Mouse (Mus musculus) embryonic facial prominence, embryonic 13.5 days (tissue): Measurements from ENCODE around the gene Il11. TPM values are rescaled to one million over a fixed set of nuclear protein-coding genes. Genes with fewer than 3 reads are reported as not detected.

Experiments used
- ATAC-seq: fragments of 200-750 bp; cut with Nextera tagmentation; 2 replicates; pipeline ENCODE4 v1.8.0; 2017; ENCODE audit warnings: low read depth; ENCODE audit not compliant: insufficient number of reproducible peaks, insufficient read depth, low FRiP score, low TSS enrichment
- H3K27ac ChIP-seq: fragments of 300-500 bp; sonication (generic); 2 replicates; pipeline ENCODE4 v1.5.1; 2015; ENCODE audit warnings: moderate library complexity, mild to moderate bottlenecking, inconsistent platforms
- H3K27me3 ChIP-seq: fragments of 300-500 bp; sonication (generic); 2 replicates; pipeline ENCODE4 v1.6.1; 2015; ENCODE audit warnings: mild to moderate bottlenecking, inconsistent platforms
- H3K36me3 ChIP-seq: fragments of 300-500 bp; sonication (generic); 2 replicates; pipeline ENCODE4 v1.6.1; 2015; ENCODE audit warnings: mild to moderate bottlenecking, inconsistent platforms
- H3K4me1 ChIP-seq: fragments of 300-500 bp; sonication (generic); 2 replicates; pipeline ENCODE4 v1.6.1; 2015; ENCODE audit warnings: inconsistent platforms
- H3K4me2 ChIP-seq: fragments of 300-500 bp; sonication (generic); 2 replicates; pipeline ENCODE4 v1.6.1; 2015; ENCODE audit warnings: moderate library complexity, mild to moderate bottlenecking, inconsistent platforms
- H3K4me3 ChIP-seq: fragments of 300-500 bp; sonication (generic); 2 replicates; pipeline ENCODE4 v1.5.1; 2015; ENCODE audit warnings: mild to moderate bottlenecking, inconsistent platforms
- H3K9ac ChIP-seq: fragments of 300-500 bp; sonication (generic); 2 replicates; pipeline ENCODE4 v1.6.1; 2015; ENCODE audit warnings: mild to moderate bottlenecking, inconsistent platforms
- H3K9me3 ChIP-seq: fragments of 300-500 bp; sonication (generic); 2 replicates; pipeline ENCODE4 v1.6.1; 2016; ENCODE audit warnings: inconsistent platforms
- WGBS: fragments of 180-500 bp; shearing (Covaris S2); methylation state at CpG from one replicate; pipeline ENCODE4 v1.1.7; 2015; ENCODE audit warnings: mixed read lengths; 5-methylcytosine and 5-hydroxymethylcytosine counted together
- polyA plus RNA-seq: library from polyadenylated mRNA; unstranded; fragments of >200 nt; fragmentation: Nextera tagmentation; extraction: Ambion mirVana; gene quantifications from 2 replicates; pipeline ENCODE4 v1.2.1, GENCODE M21; 2015

Gene Il11
- polyA plus RNA-seq, 1 experiment from 2014 or later = not detected

DNA sequence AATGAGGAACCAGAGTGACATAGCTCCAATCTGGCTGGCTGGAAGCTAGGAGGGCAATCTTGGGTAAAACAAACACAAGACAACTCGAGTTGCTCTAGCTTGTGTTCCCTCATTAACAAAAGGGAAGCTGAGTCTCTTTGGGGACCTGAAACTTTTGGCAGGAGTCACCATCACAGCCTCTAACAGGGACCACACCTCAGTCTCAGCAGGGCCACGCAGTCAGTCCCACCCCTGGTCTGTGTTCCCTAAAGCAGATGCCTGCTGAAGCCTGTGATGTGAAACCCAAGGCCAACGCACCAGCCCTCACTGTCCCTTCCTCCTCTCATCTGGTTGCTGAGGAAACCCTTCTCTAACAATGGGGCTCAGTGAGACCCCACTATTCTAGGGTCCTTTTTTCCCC is 529 bp downstream of the Il11 start:
- H3K4me1 ChIP-seq = peaks cover 11% of the 10 kb centered on the region
- ATAC-seq = no peak
- H3K27ac ChIP-seq = no peak overlapping the region
- 54% methylated on average over 3 of the region's 3 CpGs for WGBS
- H3K4me2 ChIP-seq = no peak overlapping the region
- no peaks in the 10 kb centered on the region for H3K36me3 ChIP-seq
- H3K27me3 ChIP-seq = peaks cover 40% of the 10 kb centered on the region
- H3K4me3 ChIP-seq = no peak overlapping the region
- H3K9me3 ChIP-seq = no peaks in the 10 kb centered on the region
- no peak overlapping the region for H3K9ac ChIP-seq

DNA sequence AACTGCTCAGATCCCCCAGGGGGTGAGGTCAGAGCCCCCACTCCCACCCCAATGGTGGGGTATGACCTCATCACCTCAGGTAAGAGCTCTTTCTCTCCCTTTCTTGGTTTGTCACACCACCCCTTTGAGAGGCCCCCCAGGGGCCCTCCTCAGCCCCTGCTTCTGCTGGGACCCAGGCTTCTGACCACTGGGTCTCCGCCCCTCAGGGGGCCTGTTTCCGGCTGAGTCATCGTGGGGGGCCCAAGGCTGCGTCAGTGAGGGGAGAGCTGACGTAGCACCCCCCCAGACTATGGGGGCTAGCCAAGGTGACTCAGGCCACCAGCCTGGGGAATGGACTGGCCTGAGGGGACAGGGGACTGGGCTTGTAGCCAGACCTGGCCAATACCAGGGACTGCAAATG is 2.7 kb downstream of the Il11 start:
- Histone ChIP-seq H3K27me3 (peaks cover 62% of the 10 kb centered on the region), H3K27ac (no peak overlapping the region), H3K9me3 (no peaks in the 10 kb centered on the region), H3K4me2 (no peak overlapping the region), H3K9ac (no peak overlapping the region), H3K4me3 (no peak overlapping the region), H3K4me1 (peaks cover 17% of the 10 kb centered on the region), H3K36me3 (no peaks in the 10 kb centered on the region)
- WGBS = 42% methylated on average over 5 of the region's 5 CpGs
- no peak for ATAC-seq

DNA sequence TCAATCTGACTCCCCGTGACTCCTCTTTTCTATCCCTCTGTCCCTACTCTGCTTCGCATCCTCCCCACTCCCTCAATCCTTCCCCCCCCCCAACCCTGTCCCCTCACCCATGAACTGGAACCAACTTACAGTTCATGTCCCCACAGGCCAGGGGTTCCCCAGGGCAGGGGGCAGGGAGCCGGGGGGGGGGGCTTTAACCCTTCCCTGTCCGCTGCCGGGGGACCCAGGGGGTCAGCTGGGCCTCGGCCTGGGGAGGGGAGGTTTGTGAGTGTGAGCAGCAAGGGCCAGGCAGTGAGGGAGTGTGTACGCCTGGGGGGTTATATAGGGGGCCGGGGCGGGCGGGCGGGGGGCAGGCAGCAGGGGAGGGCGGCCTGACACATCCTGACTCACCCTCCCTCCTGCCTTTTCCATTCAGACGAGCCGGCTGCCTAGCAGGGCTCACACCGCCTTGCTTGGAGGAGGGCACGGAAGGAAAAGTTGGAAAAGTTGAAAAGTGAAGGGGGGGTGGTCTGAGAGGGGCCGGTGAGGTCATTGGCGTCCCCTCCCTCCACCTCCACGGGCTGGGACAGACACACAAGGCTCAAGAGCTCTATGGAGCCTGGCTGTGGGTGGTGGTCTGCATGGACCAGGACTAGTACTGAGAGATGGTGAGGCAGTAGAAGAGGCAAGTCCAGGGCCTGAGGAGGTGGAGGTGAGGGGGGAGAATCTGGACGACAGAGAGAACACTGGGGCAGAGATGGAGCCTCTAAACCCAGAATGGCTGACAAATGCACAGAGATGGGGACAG is 4.6 kb downstream of the Il11 start:
- no peaks in the 10 kb centered on the region for H3K36me3 ChIP-seq
- no peak overlapping the region for H3K27ac ChIP-seq
- 0 out of 2 replicates have a peak overlapping the region, but pooled peaks have one; percentile 60 for H3K4me2 ChIP-seq
- no peak overlapping the region for H3K4me3 ChIP-seq
- no peaks in the 10 kb centered on the region for H3K9me3 ChIP-seq
- peaks cover 17% of the 10 kb centered on the region for H3K4me1 ChIP-seq
- WGBS = 4% methylated on average over 20 of the region's 20 CpGs
- no peak for ATAC-seq
- H3K27me3 ChIP-seq = peaks cover 68% of the 10 kb centered on the region
- 0 out of 2 replicates have a peak overlapping the region, but pooled peaks have one; percentile 55 for H3K9ac ChIP-seq

DNA sequence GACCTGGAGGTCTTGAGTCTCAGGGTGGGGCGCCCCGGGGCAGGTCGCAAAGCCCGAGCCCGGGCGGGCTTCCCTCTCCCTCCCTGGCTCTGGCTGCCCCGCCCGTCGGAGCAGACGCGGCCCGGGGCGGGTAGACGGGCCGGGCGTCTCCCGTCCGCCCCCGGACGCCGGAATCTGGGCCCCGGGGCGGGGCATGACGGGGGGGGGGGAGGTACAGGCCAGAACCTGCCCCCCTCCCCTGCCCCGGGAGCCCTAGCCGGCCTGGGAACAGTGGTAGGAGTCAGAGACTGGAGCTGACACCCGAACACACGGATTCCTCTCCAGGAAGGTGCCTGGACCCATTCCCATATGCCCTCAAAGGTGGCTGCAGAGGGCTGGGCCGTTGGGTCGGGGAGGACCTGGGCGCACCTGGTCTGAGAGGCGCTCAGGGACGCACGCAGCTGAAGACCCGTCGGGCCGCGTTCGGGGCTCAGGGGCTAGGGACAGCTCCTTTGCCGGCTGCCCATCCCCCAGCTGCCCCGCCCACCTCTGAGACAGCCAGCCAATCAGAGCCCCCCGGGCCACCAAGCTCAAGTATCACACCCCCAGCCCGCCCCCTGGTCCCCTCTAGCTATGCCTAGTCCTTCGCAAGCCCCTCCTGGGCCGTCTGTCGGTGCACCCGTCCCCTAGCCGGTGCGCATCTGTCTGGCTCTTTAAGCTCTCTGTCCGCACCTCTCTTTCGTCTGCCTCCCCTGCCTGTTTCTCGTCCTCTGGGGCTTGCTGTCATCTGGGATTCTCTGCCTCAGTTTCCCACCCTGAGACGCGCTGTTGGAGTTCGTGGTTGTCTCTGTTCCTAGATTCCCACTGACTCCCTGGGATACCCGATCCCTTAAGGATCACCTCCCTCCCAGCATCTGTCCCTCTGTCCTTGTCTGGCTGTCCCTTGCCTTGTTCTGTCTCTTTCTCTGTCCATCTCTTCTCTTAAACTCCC is 5.5 kb downstream of the Il11 start:
- Histone ChIP-seq H3K4me1 (peaks cover 17% of the 10 kb centered on the region), H3K4me2 (peak overlapping the region; percentile 60), H3K27ac (no peak overlapping the region), H3K27me3 (peaks cover 68% of the 10 kb centered on the region), H3K9ac (peak overlapping the region; percentile 55), H3K9me3 (no peaks in the 10 kb centered on the region), H3K36me3 (no peaks in the 10 kb centered on the region), H3K4me3 (peak overlapping the region; percentile 41)
- WGBS = 1% methylated on average over 52 of the region's 56 CpGs
- ATAC-seq = peak; percentile 65; the same call in 1 of the 2 replicates

DNA sequence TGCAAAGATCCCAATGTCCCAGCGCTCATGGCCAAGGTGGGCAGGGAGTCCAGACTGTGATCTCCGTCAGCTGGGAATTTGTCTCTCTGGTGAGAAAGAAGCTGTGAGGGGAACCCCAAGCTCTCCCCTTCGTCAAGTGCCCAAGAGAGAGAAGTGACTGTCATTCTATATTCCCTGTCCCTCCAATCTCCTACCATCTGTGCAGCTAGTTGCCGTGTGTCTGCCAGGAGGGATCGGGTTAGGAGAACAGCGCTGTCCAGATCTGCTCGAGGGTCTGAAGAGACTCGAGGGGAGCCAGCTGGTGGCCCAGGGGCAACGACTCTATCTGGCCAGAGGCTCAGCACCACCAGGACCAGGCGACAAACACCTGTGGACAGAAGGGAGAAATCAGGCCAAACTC is 6.5 kb downstream of the Il11 start:
- Histone ChIP-seq H3K9me3 (no peaks in the 10 kb centered on the region), H3K4me2 (no peak overlapping the region), H3K4me3 (no peak overlapping the region), H3K27me3 (peaks cover 60% of the 10 kb centered on the region), H3K9ac (no peak overlapping the region), H3K36me3 (no peaks in the 10 kb centered on the region), H3K4me1 (peaks cover 17% of the 10 kb centered on the region), H3K27ac (no peak overlapping the region)
- no peak for ATAC-seq
- WGBS = 51% methylated on average over 10 of the region's 10 CpGs

DNA sequence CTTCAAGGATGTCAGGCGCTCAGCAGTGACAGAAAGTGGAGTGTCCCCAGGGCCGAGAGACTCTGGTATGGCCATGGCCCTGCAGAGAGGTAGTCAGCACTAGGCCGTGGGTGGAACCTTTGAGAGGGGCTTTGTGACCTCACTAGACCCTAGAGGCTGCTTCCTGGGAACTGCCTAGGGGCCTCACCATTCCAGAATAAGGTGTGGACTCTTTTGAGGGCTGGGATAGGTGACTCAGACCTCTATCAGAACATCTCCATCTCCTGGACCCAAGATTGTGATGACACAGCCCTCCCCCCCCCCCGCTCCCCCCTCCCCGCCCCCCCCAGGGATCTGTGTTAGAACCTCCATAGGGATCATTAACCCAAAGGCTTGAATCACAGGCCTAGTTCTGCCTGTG is 11.5 kb downstream of the Il11 start, which contains the start of gene Fam71e2:
Fam71e2 (minus strand) TSS at position 101 of the 400 bp plus-strand sequence.
- no peak for ATAC-seq
- Histone ChIP-seq H3K9me3 (no peaks in the 10 kb centered on the region), H3K27me3 (peaks cover 19% of the 10 kb centered on the region), H3K27ac (no peak within 1 kb of the TSS), H3K9ac (no peak within 1 kb of the TSS), H3K4me2 (no peak within 1 kb of the TSS), H3K4me1 (no peaks in the 10 kb centered on the region), H3K36me3 (no peaks in the 10 kb centered on the region), H3K4me3 (no peak within 1 kb of the TSS)
- 75% methylated on average over 4 of the region's 5 CpGs for WGBS

DNA sequence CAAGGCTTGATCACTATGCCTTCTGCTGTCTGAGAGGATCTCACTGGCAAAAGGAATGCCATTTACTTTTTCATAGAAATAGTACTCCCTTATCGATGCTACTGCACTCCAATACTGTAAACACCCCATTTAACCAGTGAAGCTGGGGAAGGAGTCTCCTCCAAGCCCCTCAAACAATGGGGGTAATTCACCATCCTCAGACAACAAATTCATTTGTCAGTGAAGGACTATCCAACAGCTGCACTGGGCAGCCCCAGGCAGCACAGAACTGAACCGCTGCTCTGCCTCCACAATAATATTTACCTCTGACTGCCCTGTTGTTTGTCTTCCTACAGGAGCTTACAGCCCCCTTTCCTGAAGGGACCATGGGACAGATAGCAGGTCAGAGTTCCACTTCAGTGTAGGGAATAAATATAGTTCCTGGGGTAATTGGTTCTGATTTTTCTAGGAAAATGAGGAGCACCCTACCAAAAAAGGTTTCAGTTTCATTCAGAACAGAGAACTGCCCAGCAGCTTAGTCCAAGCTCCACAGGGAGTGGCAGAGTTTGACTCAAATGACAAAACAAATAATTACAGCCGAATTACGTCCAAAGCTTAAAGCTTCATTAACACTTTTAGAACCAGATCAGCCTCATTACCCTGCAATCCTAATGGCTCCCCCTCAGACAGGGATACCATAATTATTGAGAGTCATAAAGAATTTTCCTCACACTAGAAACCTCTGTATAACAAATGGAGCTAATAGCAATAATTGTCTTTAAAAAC is 17.5 kb downstream of the Il11 start:
- ATAC-seq = no peak
- Histone ChIP-seq H3K4me1 (peaks cover 9% of the 10 kb centered on the region; the same call in 1 of the 2 replicates), H3K4me2 (no peak overlapping the region), H3K36me3 (no peaks in the 10 kb centered on the region), H3K27ac (no peak overlapping the region), H3K4me3 (no peak overlapping the region), H3K27me3 (no peaks in the 10 kb centered on the region), H3K9ac (no peak overlapping the region), H3K9me3 (no peaks in the 10 kb centered on the region)
- 10% methylated on average over 4 of the region's 4 CpGs for WGBS

DNA sequence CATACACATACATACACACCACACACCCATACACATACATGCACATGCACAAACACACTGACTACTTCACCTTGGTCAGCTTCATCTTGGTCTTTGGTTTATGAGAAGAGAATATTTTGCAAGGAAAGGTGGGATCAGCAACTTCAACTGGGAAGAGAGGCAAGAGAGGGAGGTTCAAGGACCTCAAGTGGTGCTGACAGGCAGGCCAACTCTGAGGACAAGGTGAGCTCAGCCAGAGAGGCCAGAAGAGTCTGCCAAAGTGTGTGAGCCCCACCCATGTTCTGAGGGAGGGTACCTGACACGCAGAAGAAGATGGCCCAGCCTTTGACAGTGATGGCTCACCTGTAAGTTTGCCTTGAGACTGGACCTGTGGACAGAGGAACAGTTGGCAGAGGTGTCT is 23.0 kb downstream of the Il11 start:
- no peak for ATAC-seq
- Histone ChIP-seq H3K27me3 (no peaks in the 10 kb centered on the region), H3K4me1 (no peaks in the 10 kb centered on the region), H3K9me3 (no peaks in the 10 kb centered on the region), H3K4me3 (no peak overlapping the region), H3K4me2 (no peak overlapping the region), H3K36me3 (no peaks in the 10 kb centered on the region), H3K9ac (no peak overlapping the region), H3K27ac (no peak overlapping the region)
- 54% methylated on average over 1 of the region's 1 CpGs for WGBS

DNA sequence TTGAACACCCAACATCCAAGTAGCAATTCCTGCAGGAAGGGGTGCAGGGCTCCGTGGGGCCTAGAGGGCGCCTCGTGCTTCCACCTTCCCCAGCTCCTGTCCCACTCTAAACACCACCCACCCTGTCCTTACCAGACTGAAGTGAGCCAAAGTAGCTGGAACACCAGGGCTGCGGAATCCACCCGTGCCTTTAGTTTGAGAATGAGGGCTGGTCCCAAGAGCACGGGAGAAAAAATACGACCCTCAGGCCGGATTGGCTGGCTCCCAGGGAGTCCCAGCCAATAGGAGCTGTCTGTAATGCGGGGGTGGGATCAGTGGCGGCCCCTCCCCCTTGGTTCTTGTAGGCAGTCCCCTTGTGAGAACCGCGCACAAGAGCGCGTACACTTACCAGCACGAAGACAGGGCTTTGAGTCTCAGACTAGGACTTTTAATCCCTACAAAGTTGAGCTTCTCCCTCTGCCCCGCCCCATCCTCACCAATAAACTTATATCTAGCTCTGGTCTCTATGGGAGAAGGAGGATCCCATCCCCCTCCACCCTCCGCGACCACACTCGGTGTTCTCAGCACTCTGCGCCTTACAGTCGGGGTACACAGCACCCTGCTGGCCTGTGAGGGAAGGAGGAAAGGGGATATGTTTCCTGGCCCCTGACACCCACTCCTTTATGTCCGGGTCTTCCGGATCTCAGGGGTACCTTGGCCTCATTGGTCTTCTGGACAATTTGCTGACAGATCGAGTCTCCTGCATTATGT is 29.7 kb downstream of the Il11 start, which contains the start of gene Cox6b2:
Cox6b2 (minus strand) TSS at position 274 of the 750 bp plus-strand sequence.
- H3K9me3 ChIP-seq = no peaks in the 10 kb centered on the region
- peak within 1 kb of the TSS; percentile 48 for H3K4me3 ChIP-seq
- peak; percentile 89 for ATAC-seq
- H3K27me3 ChIP-seq = no peaks in the 10 kb centered on the region
- peaks cover 3% of the 10 kb centered on the region; the same call in 1 of the 2 replicates for H3K36me3 ChIP-seq
- H3K4me1 ChIP-seq = peaks cover 16% of the 10 kb centered on the region
- H3K9ac ChIP-seq = peak within 1 kb of the TSS; percentile 44
- peak within 1 kb of the TSS; percentile 87 for H3K27ac ChIP-seq
- WGBS = 3% methylated on average over 24 of the region's 24 CpGs
- peak within 1 kb of the TSS; percentile 66 for H3K4me2 ChIP-seq

DNA sequence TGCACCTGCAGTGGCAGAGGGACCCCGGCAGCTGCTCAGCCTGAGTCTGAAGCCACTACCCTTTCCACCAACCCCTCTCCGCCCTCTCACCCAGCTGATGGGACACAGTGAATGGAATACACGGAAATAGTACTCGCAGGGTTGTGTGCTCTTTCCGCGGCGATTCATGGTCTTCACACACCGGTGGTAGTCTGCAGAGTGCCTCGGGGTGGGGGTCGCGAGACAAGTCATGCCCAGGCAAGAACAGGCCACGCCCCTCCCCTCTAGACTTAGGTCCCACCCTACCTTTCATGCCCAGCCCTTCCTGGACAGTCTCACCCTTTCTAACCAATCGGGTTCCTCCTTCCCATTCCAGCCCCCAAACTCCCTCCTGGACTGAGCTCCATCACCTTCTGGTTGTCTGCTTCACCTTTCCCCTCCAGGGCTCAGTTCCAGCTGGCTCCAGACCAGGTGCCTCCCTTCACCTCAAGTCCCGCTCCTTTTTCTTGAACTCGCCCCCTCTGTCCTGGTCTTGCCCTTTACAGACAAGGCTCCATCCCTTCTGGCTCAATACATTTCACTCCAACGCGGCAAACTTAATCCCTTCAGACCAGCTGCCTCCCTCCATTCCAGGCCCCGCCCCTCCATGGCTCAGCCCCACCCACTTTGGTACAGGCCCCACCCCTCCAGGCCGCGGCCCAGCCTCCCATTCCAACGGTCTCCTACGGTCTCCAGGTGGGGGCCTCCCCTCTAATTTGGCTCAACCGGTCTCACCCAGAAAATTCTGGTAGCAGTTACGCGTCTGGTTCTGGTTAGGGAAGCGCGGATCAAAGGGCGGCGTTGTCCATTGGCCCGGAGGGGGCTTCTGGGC is 30.5 kb downstream of the Il11 start:
- Histone ChIP-seq H3K27me3 (no peaks in the 10 kb centered on the region), H3K9me3 (no peaks in the 10 kb centered on the region), H3K4me3 (peak overlapping the region; percentile 48), H3K36me3 (peaks cover 4% of the 10 kb centered on the region; the same call in 1 of the 2 replicates), H3K27ac (peak overlapping the region; percentile 87), H3K4me2 (peak overlapping the region; percentile 66), H3K4me1 (peaks cover 16% of the 10 kb centered on the region), H3K9ac (peak overlapping the region; percentile 44)
- 1% methylated on average over 30 of the region's 30 CpGs for WGBS
- ATAC-seq = peak; percentile 79
